Comparison of ENCODE assay signal across 12 mouse cellular contexts in the genomic region with DNA sequence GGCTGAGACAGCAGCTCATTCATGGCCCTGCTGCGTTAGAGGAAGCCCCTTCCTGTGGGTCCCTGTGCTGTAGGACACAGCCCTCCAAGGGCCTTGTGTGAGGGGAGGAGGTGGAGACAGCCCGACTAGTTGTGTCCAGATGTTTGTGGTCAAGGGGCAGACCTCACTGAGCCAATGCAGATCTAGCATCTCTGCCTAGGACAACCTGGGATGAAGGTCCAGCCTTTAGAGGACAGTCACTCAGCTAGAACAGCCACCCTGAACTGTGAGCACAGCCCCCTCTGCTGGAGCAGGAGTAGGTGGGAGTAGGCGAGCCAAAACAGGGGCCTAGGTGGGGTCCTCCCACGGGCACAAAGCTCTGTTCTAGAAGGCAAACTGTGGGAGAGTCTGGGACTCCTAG.
DNase-seq lines count a peak whose midpoint lies in the region; ATAC-seq and TF ChIP-seq lines count a peak whose summit lies in the region.
"Had no signal": no experiment of that assay in that cellular context is flagged by ENCODE, and none has a peak within 500 bp of the region (broad histone marks: within the 10 kb centered on the region; RNA-seq: fewer than 3 reads in every experiment).

No protein-coding gene starts in this region.

- peak; percentile 51 for TF ChIP-seq RAD21 in CH12.LX (IDR thresholded peaks at IDR 0.05; ENCODE audit: low read depth, low read length)

- WGBS in kidney, embryonic 14.5 days, result 18% methylated on average over 4 of the region's 4 CpGs
- 19% methylated on average over 4 of the region's 4 CpGs for WGBS in embryonic facial prominence, embryonic 10.5 days
- 10% methylated on average over 4 of the region's 4 CpGs for WGBS in limb, embryonic 12.5 days

- no peaks in the 10 kb centered on the region for H3K79me2 ChIP-seq in CH12.LX (replicated peaks; ENCODE audit: control insufficient read depth, extremely low read depth, insufficient read depth, poor library complexity, severe bottlenecking)

- dilution Hi-C loops in CH12.LX (cut with MboI; ENCODE audit: extremely low pct_ligation_motif_present, extremely low pct_unique_long_range_greater_than_20kb, low sequenced_read_pairs), result no loop called here

- no peak overlapping the region for H3K4me3 ChIP-seq in kidney, embryonic 14.5 days (ENCODE audit: low read length)
- H3K4me3 ChIP-seq in CH12.LX (replicated peaks in 1 of 3; ENCODE audit: low read depth in 2 of 3, low read length in 2 of 3, poor library complexity in 1 of 3), result no peak overlapping the region
- no peak overlapping the region for H3K4me3 ChIP-seq in embryonic facial prominence, embryonic 10.5 days
- no peak overlapping the region for H3K4me3 ChIP-seq in limb, embryonic 12.5 days (replicated peaks)

- ATAC-seq in kidney, embryonic 14.5 days (ENCODE audit: low FRiP score, low TSS enrichment), result peak; percentile 40
- no peak for ATAC-seq in limb, embryonic 12.5 days (ENCODE audit: insufficient number of reproducible peaks, insufficient read depth, low FRiP score, low TSS enrichment, low read depth)
- ATAC-seq: CD4-positive, CD25-positive, alpha-beta regulatory T cell, adult 4 months had no signal

- no peak overlapping the region for H3K4me2 ChIP-seq in kidney, embryonic 14.5 days (replicated peaks; ENCODE audit: low read depth, low read length)
- H3K4me2 ChIP-seq in CH12.LX (ENCODE audit: insufficient read depth, low read depth, poor library complexity, severe bottlenecking), result no peak overlapping the region
- H3K4me2 ChIP-seq in limb, embryonic 12.5 days, result 0 out of 2 replicates have a peak overlapping the region, but pooled peaks have one; percentile 32

- in situ Hi-C loops in CH12.LX (cut with MboI; ENCODE audit: low pct_ligation_motif_present, low pct_unique_long_range_greater_than_20kb, low sequenced_read_pairs), result no loop called here

- H3K9me3 ChIP-seq in kidney, embryonic 14.5 days (ENCODE audit: control insufficient read depth, low read length), result no peaks in the 10 kb centered on the region
- no peaks in the 10 kb centered on the region for H3K9me3 ChIP-seq in CH12.LX (replicated peaks; ENCODE audit: low read length)
- H3K9me3 ChIP-seq in embryonic facial prominence, embryonic 10.5 days, result no peaks in the 10 kb centered on the region
- no peaks in the 10 kb centered on the region for H3K9me3 ChIP-seq in limb, embryonic 12.5 days

- no peak for TF ChIP-seq POLR2A in CH12.LX (IDR thresholded peaks at IDR 0.05; ENCODE audit: low read depth, low read length)

- TF ChIP-seq EP300 in CH12.LX (IDR thresholded peaks at IDR 0.05; ENCODE audit: low read length), result no peak

- no peaks in the 10 kb centered on the region; the same call in 1 of the 2 replicates for H3K27me3 ChIP-seq in kidney, embryonic 14.5 days (ENCODE audit: control insufficient read depth, insufficient read depth, low read length)
- peaks cover 7% of the 10 kb centered on the region for H3K27me3 ChIP-seq in CH12.LX (replicated peaks)
- H3K27me3 ChIP-seq in embryonic facial prominence, embryonic 10.5 days (replicated peaks; ENCODE audit: low read depth, poor library complexity, severe bottlenecking), result peaks cover 83% of the 10 kb centered on the region
- peaks cover 91% of the 10 kb centered on the region for H3K27me3 ChIP-seq in limb, embryonic 12.5 days

- peaks cover 1% of the 10 kb centered on the region; the same call in 1 of the 2 replicates for H3K4me1 ChIP-seq in kidney, embryonic 14.5 days (ENCODE audit: control insufficient read depth, insufficient read depth, low read length)
- H3K4me1 ChIP-seq in CH12.LX (ENCODE audit: control insufficient read depth in 1 of 2, insufficient read depth in 2 of 2), result peaks cover 6 to 31% of the 10 kb centered on the region in 2 experiments
- peaks cover 33% of the 10 kb centered on the region for H3K4me1 ChIP-seq in embryonic facial prominence, embryonic 10.5 days
- H3K4me1 ChIP-seq in limb, embryonic 12.5 days (replicated peaks), result peaks cover 42% of the 10 kb centered on the region

- DNase-seq in kidney, adult 18-20 months, result no peak
- DNase-seq in CH12.LX (ENCODE audit: extremely low read depth), result no peak
- peak; percentile 63 for DNase-seq in embryonic facial prominence, embryonic 10.5 days (ENCODE audit: low spot score)
- no peak for DNase-seq in layer of hippocampus, adult 8-10 months (ENCODE audit: low spot score in 2 of 2)
- DNase-seq in testis, postnatal 10 days (ENCODE audit: low spot score), result no peak
- no peak for DNase-seq in thymus, postnatal 25 days
- DNase-seq: cerebellum, postnatal 14 days; heart, adult 18-20 months; left cerebral cortex, postnatal 4 days had no signal

- H3K9ac ChIP-seq in kidney, embryonic 14.5 days (ENCODE audit: low read depth, low read length), result no peak overlapping the region
- H3K9ac ChIP-seq in CH12.LX (ENCODE audit: insufficient read depth, low read depth), result no peak overlapping the region
- no peak overlapping the region for H3K9ac ChIP-seq in limb, embryonic 12.5 days (replicated peaks)

- peaks cover 46% of the 10 kb centered on the region for H3K36me3 ChIP-seq in kidney, embryonic 14.5 days (ENCODE audit: control insufficient read depth, insufficient read depth, low read length)
- H3K36me3 ChIP-seq in CH12.LX (replicated peaks in 1 of 2; ENCODE audit: control insufficient read depth in 1 of 2, insufficient read depth in 1 of 2, low read length in 1 of 2), result no peaks in the 10 kb centered on the region
- no peaks in the 10 kb centered on the region for H3K36me3 ChIP-seq in embryonic facial prominence, embryonic 10.5 days (replicated peaks)
- no peaks in the 10 kb centered on the region for H3K36me3 ChIP-seq in limb, embryonic 12.5 days

- H3K27ac ChIP-seq in kidney, embryonic 14.5 days (ENCODE audit: low read depth, low read length), result no peak overlapping the region
- H3K27ac ChIP-seq in CH12.LX (ENCODE audit: insufficient read depth, low read depth), result no peak overlapping the region
- H3K27ac ChIP-seq in embryonic facial prominence, embryonic 10.5 days (replicated peaks), result no peak overlapping the region
- H3K27ac ChIP-seq in limb, embryonic 12.5 days, result no peak overlapping the region

- TF ChIP-seq CTCF in CH12.LX (conservative IDR thresholded peaks at IDR 0.05 in 1 of 2, IDR thresholded peaks at IDR 0.05 in 1 of 2; ENCODE audit: low read depth in 2 of 2, low read length in 2 of 2), result peak in 1 of 2 experiments; percentile 55; a peak in 2 of 4 replicates

TF ChIP-seq in CH12.LX, 34 proteins besides CTCF, POLR2A, EP300 and RAD21:
- peak; percentile 47 for TF ChIP-seq SMC3 (IDR thresholded peaks at IDR 0.05; ENCODE audit: low read depth, low read length)
- no peak for TF ChIP-seq BHLHE40 (IDR thresholded peaks at IDR 0.05; ENCODE audit: low read depth, low read length)
- no peak for TF ChIP-seq CHD2 (IDR thresholded peaks at IDR 0.05; ENCODE audit: low read length)
- no peak for TF ChIP-seq SIN3A (IDR thresholded peaks at IDR 0.05; ENCODE audit: low read length)
- no peak for TF ChIP-seq KAT2A (IDR thresholded peaks at IDR 0.05; ENCODE audit: insufficient replicate concordance, low read length)
